ENCODE assay signal across 22 mouse cellular contexts in the genomic region with DNA sequence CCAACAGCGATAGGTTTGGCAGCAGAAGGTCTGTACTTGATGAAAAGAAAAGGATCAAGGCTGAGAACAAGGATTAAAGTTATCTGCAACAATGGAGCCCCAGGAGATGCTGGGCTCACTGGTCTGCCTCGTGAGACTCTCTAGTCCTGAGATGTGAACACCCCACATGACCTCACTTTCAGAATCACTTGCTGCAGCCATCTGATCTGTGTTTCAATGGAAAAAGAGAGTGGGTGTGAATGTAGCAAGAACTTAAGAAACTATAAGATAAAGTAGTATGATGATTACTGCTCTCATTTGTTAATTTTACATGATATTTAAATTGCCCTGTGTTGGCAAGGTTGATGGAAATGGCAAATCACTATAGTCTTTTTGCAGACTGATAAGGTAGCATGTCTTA. TPM values are rescaled to one million over a fixed set of nuclear protein-coding genes. Genes with fewer than 3 reads are reported as not detected.
DNase-seq lines count a peak whose midpoint lies in the region; ATAC-seq lines count a peak whose summit lies in the region.
"Had no signal": no experiment of that assay in that cellular context is flagged by ENCODE, and none has a peak within 500 bp of the region (broad histone marks: within the 10 kb centered on the region; RNA-seq: fewer than 3 reads in every experiment).

No protein-coding gene starts in this region.

- no peak overlapping the region for H3K9ac ChIP-seq in midbrain, embryonic 16.5 days (ENCODE audit: low read depth, low read length)
- H3K9ac ChIP-seq: embryonic facial prominence, embryonic 12.5 days; forebrain, embryonic 13.5 days had no signal

- no peaks in the 10 kb centered on the region for H3K4me1 ChIP-seq in midbrain, embryonic 16.5 days (ENCODE audit: control insufficient read depth, insufficient read depth, low read length)
- H3K4me1 ChIP-seq: embryonic facial prominence, embryonic 10.5 days; embryonic facial prominence, embryonic 12.5 days; forebrain, embryonic 13.5 days had no signal

- no peaks in the 10 kb centered on the region for H3K27me3 ChIP-seq in midbrain, embryonic 16.5 days (ENCODE audit: control insufficient read depth, insufficient read depth, low read depth, low read length)
- H3K27me3 ChIP-seq: embryonic facial prominence, embryonic 12.5 days; forebrain, embryonic 13.5 days had no signal

- peak; percentile 7 for DNase-seq in CD4-positive helper T cell, adult 2 months (ENCODE audit: low read depth, low spot score)
- no peak for DNase-seq in lung, postnatal 4 days
- DNase-seq in cerebellum, adult 11-12 months = no peak
- DNase-seq: adrenal gland, adult 2 months; adrenal gland, postnatal 10 days; adrenal gland, postnatal 25 days; B cell, adult 2 months; cerebellum, adult 11 months; cerebellum, adult 2 months; cerebellum, adult 9-10 months; cerebellum, postnatal 10 days; cerebellum, postnatal 25 days had no signal

- H3K9me3 ChIP-seq in midbrain, embryonic 16.5 days (replicated peaks; ENCODE audit: control insufficient read depth, low read length, poor library complexity, severe bottlenecking) = no peaks in the 10 kb centered on the region
- H3K9me3 ChIP-seq: embryonic facial prominence, embryonic 10.5 days; embryonic facial prominence, embryonic 12.5 days; G1E had no signal

- H3K36me3 ChIP-seq in midbrain, embryonic 16.5 days (ENCODE audit: control insufficient read depth, insufficient read depth, low read length) = no peaks in the 10 kb centered on the region
- H3K36me3 ChIP-seq: embryonic facial prominence, embryonic 10.5 days; embryonic facial prominence, embryonic 12.5 days; G1E had no signal

- ATAC-seq in CD4-positive, CD25-positive, alpha-beta regulatory T cell, adult 4 months = peak; percentile 82
- ATAC-seq in activated CD4-positive, CD25-positive, alpha-beta regulatory T cell, adult 4 months = peak; percentile 63
- peak; percentile 79 for ATAC-seq in inflammation-experienced regulatory T-cells, adult 6 months
- no peak for ATAC-seq in midbrain, embryonic 16.5 days
- ATAC-seq: forebrain, embryonic 13.5 days; forebrain, embryonic 16.5 days; Patski had no signal

- H3K27ac ChIP-seq in midbrain, embryonic 16.5 days (ENCODE audit: low read length) = no peak overlapping the region
- H3K27ac ChIP-seq: embryonic facial prominence, embryonic 10.5 days; embryonic facial prominence, embryonic 12.5 days; forebrain, embryonic 13.5 days had no signal

- no peak overlapping the region for H3K4me3 ChIP-seq in midbrain, embryonic 16.5 days (ENCODE audit: low read depth, low read length)
- H3K4me3 ChIP-seq: embryonic facial prominence, embryonic 10.5 days; embryonic facial prominence, embryonic 12.5 days; forebrain, embryonic 13.5 days had no signal

- WGBS in midbrain, embryonic 16.5 days = 67% methylated on average over 2 of the region's 2 CpGs

- H3K4me2 ChIP-seq in midbrain, embryonic 16.5 days (ENCODE audit: low read length) = no peak overlapping the region
- H3K4me2 ChIP-seq: embryonic facial prominence, embryonic 12.5 days; forebrain, embryonic 13.5 days had no signal

RNA-seq across cellular contexts. Expression of gene E2f3, which starts 36.6 kb away (rescaled TPM):
- 1 to 10 TPM; 2.8 to 3.8 TPM for polyA plus RNA-seq in CD4-positive, CD25-positive, alpha-beta regulatory T cell, adult 4 months (2017; shearing (Covaris generic))
- 1 to 10 TPM; 4.0 to 5.1 TPM for polyA plus RNA-seq in activated CD4-positive, CD25-positive, alpha-beta regulatory T cell, adult 4 months (2017; shearing (Covaris generic))
- polyA plus RNA-seq in inflammation-experienced regulatory T-cells, adult 6 months (2017; shearing (Covaris generic)) = 1 to 10 TPM; 2.3 to 5.2 (median 2.9) TPM
- 4.0 and 4.4 TPM in 2 replicates for polyA plus RNA-seq in midbrain, embryonic 16.5 days (2015; fragmentation: Nextera tagmentation; extraction: Ambion mirVana)
